Mouse (Mus musculus): ENCODE data around the gene Dync1h1. TPM values are rescaled to one million over a fixed set of nuclear protein-coding genes. Genes with fewer than 3 reads are reported as not detected.

Dync1h1 gene
- polyA plus RNA-seq, 1 experiment: 83.5 TPM

- H3K79me2 ChIP-seq (ENCODE audit: control insufficient read depth, insufficient read depth): no peaks in the 10 kb centered on the region
- TF ChIP-seq USF1 (IDR thresholded peaks at IDR 0.05; ENCODE audit: low read depth) (no peak), MYOG (IDR thresholded peaks at IDR 0.05; ENCODE audit: control insufficient read depth, extremely low read depth, insufficient read length) (no peak), CEBPB (IDR thresholded peaks at IDR 0.05; ENCODE audit: low read depth) (no peak), MAX (IDR thresholded peaks at IDR 0.05) (no peak), CTCF (IDR thresholded peaks at IDR 0.05; ENCODE audit: control insufficient read depth, insufficient read depth, insufficient read length) (no peak)
- H3K79me3 ChIP-seq (ENCODE audit: low read depth): no peaks in the 10 kb centered on the region
- H3K36me3 ChIP-seq (ENCODE audit: control insufficient read depth, insufficient read depth): no peaks in the 10 kb centered on the region
- H3ac ChIP-seq (ENCODE audit: control insufficient read depth, insufficient read length, low read depth): no peak overlapping the region
- no peaks in the 10 kb centered on the region for H3K27me3 ChIP-seq (ENCODE audit: control insufficient read depth, insufficient read depth, insufficient read length)
- no peak overlapping the region for H3K4me3 ChIP-seq (ENCODE audit: insufficient read depth, poor library complexity, severe bottlenecking)
Measured at GRCm38 (mm10) chr12:110713784-110714183, 112.5 kb downstream of the Dync1h1 start.

- no peaks in the 10 kb centered on the region for H3K36me3 ChIP-seq (ENCODE audit: control insufficient read depth, insufficient read depth)
- H3ac ChIP-seq (ENCODE audit: control insufficient read depth, insufficient read length, low read depth): no peak overlapping the region
- no peaks in the 10 kb centered on the region for H3K79me3 ChIP-seq (ENCODE audit: low read depth)
- TF ChIP-seq CTCF (IDR thresholded peaks at IDR 0.05; ENCODE audit: control insufficient read depth, insufficient read depth, insufficient read length) (no peak), USF1 (IDR thresholded peaks at IDR 0.05; ENCODE audit: low read depth) (no peak)
- no peak overlapping the region for H3K4me3 ChIP-seq (ENCODE audit: insufficient read depth, poor library complexity, severe bottlenecking)
- H3K79me2 ChIP-seq (ENCODE audit: control insufficient read depth, insufficient read depth): no peaks in the 10 kb centered on the region
- H3K27me3 ChIP-seq (ENCODE audit: control insufficient read depth, insufficient read depth, insufficient read length): no peaks in the 10 kb centered on the region
Measured at GRCm38 (mm10) chr12:110714215-110714614, 113.0 kb downstream of the Dync1h1 start.

GRCm38 (mm10) chr12:110716004-110716403 lies 114.8 kb downstream of the Dync1h1 start:
- H3ac ChIP-seq (ENCODE audit: control insufficient read depth, insufficient read length, low read depth): no peak overlapping the region
- H3K4me3 ChIP-seq (ENCODE audit: insufficient read depth, poor library complexity, severe bottlenecking): no peak overlapping the region
- H3K27me3 ChIP-seq (ENCODE audit: control insufficient read depth, insufficient read depth, insufficient read length): no peaks in the 10 kb centered on the region
- no peaks in the 10 kb centered on the region for H3K36me3 ChIP-seq (ENCODE audit: control insufficient read depth, insufficient read depth)
- H3K79me2 ChIP-seq (ENCODE audit: control insufficient read depth, insufficient read depth): no peaks in the 10 kb centered on the region
- no peak for TF ChIP-seq MAX (IDR thresholded peaks at IDR 0.05)
- TF ChIP-seq FOSL1 (IDR thresholded peaks at IDR 0.05; ENCODE audit: insufficient read depth, low read length, poor library complexity, severe bottlenecking): no peak
- TF ChIP-seq MYOG (IDR thresholded peaks at IDR 0.05; ENCODE audit: control insufficient read depth, extremely low read depth, insufficient read length): no peak
- TF ChIP-seq CEBPB (IDR thresholded peaks at IDR 0.05; ENCODE audit: low read depth): no peak
- no peak for TF ChIP-seq CTCF (IDR thresholded peaks at IDR 0.05; ENCODE audit: control insufficient read depth, insufficient read depth, insufficient read length)
- TF ChIP-seq MYOD1 (IDR thresholded peaks at IDR 0.05; ENCODE audit: control insufficient read depth, insufficient read length, low read depth): no peak
- no peak for TF ChIP-seq USF1 (IDR thresholded peaks at IDR 0.05; ENCODE audit: low read depth)
- H3K79me3 ChIP-seq (ENCODE audit: low read depth): no peaks in the 10 kb centered on the region

Small RNA genes within 50 kb of the gene (microRNA-seq; reads per million reads assigned to microRNA genes)
- not detected for gene Gm27299 (ENCODE audit: borderline microRNAs expressed)

Other genes with a start within 250 kb of the Dync1h1 start
- gene Ppp2r5c, start 154.3 kb upstream of the Dync1h1 start, polyA plus RNA-seq (2012; fragmentation: generic; extraction: Trizol): 35.5 TPM
- 0.04 TPM for gene 1700001K19Rik, start 81.2 kb downstream of the Dync1h1 start, polyA plus RNA-seq (2012; fragmentation: generic; extraction: Trizol)
- gene Hsp90aa1, start 101.3 kb downstream of the Dync1h1 start, polyA plus RNA-seq (2012; fragmentation: generic; extraction: Trizol): 253 TPM
- 12.6 TPM for gene Wdr20, start 136.5 kb downstream of the Dync1h1 start, polyA plus RNA-seq (2012; fragmentation: generic; extraction: Trizol)
- gene Mok, start 239.5 kb downstream of the Dync1h1 start, polyA plus RNA-seq (2012; fragmentation: generic; extraction: Trizol): 2.0 TPM
- 1.2 TPM for gene Zfp839, start 248.8 kb downstream of the Dync1h1 start, polyA plus RNA-seq (2012; fragmentation: generic; extraction: Trizol)